Mouse (Mus musculus) embryonic fibroblast, embryonic 13.5 days (primary cell): ENCODE results near the gene Dda1.

Experiments used
- CTCF ChIP-seq: IDR thresholded peaks from 2 replicates; pipeline ENCODE4 v1.5.1; 2011; ENCODE audit warnings: mild to moderate bottlenecking, control low read depth, low read length, moderate library complexity, borderline replicate concordance; ENCODE audit not compliant: insufficient read depth
- POLR2A ChIP-seq: IDR thresholded peaks from 2 replicates; pipeline ENCODE4 v1.6.1; 2011; ENCODE audit warnings: low read depth, mild to moderate bottlenecking, control low read depth, low read length, moderate library complexity

GRCm38 (mm10) chr8:71451337-71451736, 17.7 kb upstream of the Dda1 start:
- no peak for TF ChIP-seq CTCF
- no peak for TF ChIP-seq POLR2A
